Mouse (Mus musculus) Patski (cell line): ENCODE results near the gene Zfp523. TPM values are rescaled to one million over a fixed set of nuclear protein-coding genes. Genes with fewer than 3 reads are reported as not detected.

Experiments used
- ATAC-seq: fragments of 100-300 bp; one replicate; pipeline ENCODE4 v1.8.0; 2021
- CTCF ChIA-PET: fragments of 350-600 bp; sonication (Branson Sonifier 250); formaldehyde crosslinking; loops from one replicate; lab custom pipeline; 2022; ENCODE audit warnings: inconsistent platforms; lab: Charles Lee
- POLR2A ChIA-PET: fragments of 350-600 bp; sonication (Branson Sonifier 250); formaldehyde crosslinking; loops from one replicate; lab custom pipeline; 2022; ENCODE audit warnings: antibody characterized with exemption, inconsistent platforms; lab: Charles Lee
- DNase-seq: peaks from one replicate; pipeline ENCODE4 v3.0.0-alpha.2; 2011; ENCODE audit warnings: low read depth, low spot score
- H3K27me3 ChIP-seq: fragments of 371-371 bp; one replicate; pipeline ENCODE4 v1.5.1; 2021
- CTCF ChIP-seq: fragments of 100-300 bp; IDR thresholded peaks from one replicate; pipeline ENCODE4 v1.5.1; 2021
- in situ Hi-C: fragments of 300-500 bp; cut with MboI; formaldehyde crosslinking; loops from 3 replicates; pipeline ENCODE4 v1.11.1; 2018; ENCODE audit warnings: low pct_unique_long_range_greater_than_20kb, mixed read lengths
- polyA plus RNA-seq: library from polyadenylated mRNA; unstranded; gene quantifications from one replicate; pipeline ENCODE4 v1.2.3, GENCODE M21; 2021

Zfp523 gene
- 65.9 TPM for polyA plus RNA-seq

- in situ Hi-C loops, result no loop called here
- ATAC-seq (peak; percentile 76), DNase-seq (no peak)
- CTCF ChIA-PET, result no interaction called here
- POLR2A ChIA-PET, result no interaction called here
- no peaks in the 10 kb centered on the region for H3K27me3 ChIP-seq
- TF ChIP-seq CTCF, result no peak
Observed at GRCm38 (mm10) chr17:28176775-28177539, at the start of gene Zfp523. Zfp523 (plus strand) TSS chr17:28177129.

- CTCF ChIA-PET, result interaction anchor here (2.0 kb wide), 1 partner anchor 15 kb away, joined by 6 read pairs; no protein-coding TSS in a partner anchor
- DNase-seq (no peak), ATAC-seq (no peak)
- POLR2A ChIA-PET, result interaction anchor here (0.6 kb wide), 1 partner anchor 1245 kb away, joined by 3 read pairs; no protein-coding TSS in a partner anchor
- in situ Hi-C loops, result no loop called here
- no peak for TF ChIP-seq CTCF
- no peaks in the 10 kb centered on the region for H3K27me3 ChIP-seq
Observed at GRCm38 (mm10) chr17:28129796-28130195, 47.1 kb upstream of the Zfp523 start.

- TF ChIP-seq CTCF, result no peak
- in situ Hi-C loops, result no loop called here
- CTCF ChIA-PET, result interaction anchor here (1.3 to 2.0 kb wide), 2 partner anchors 14 to 45 kb away, joined by 4 to 6 read pairs; no protein-coding TSS in a partner anchor
- ATAC-seq (no peak), DNase-seq (no peak)
- POLR2A ChIA-PET, result no interaction called here
- H3K27me3 ChIP-seq, result no peaks in the 10 kb centered on the region
Observed at GRCm38 (mm10) chr17:28130391-28131125, 46.4 kb upstream of the Zfp523 start.

- no peak for DNase-seq
- no peak for TF ChIP-seq CTCF
Observed at GRCm38 (mm10) chr17:28131156-28131555, 45.8 kb upstream of the Zfp523 start.

GRCm38 (mm10) chr17:28133193-28133592, 43.7 kb upstream of the Zfp523 start:
- CTCF ChIA-PET, result interaction anchor here (0.7 to 2.5 kb wide), 7 partner anchors 11 to 48 kb away, joined by 3 to 14 read pairs (median 4); partner anchors contain the start of gene Scube3
- no peak for TF ChIP-seq CTCF
- no peaks in the 10 kb centered on the region for H3K27me3 ChIP-seq
- no peak for ATAC-seq
- in situ Hi-C loops, result no loop called here
- POLR2A ChIA-PET, result no interaction called here
- no peak for DNase-seq

More at GRCm38 (mm10) chr17:28131156-28131555, 45.8 kb upstream of the Zfp523 start:
- CTCF ChIA-PET, result interaction anchor here (1.3 kb wide), 1 partner anchor 46 kb away, joined by 4 read pairs; no protein-coding TSS in a partner anchor
- in situ Hi-C loops, result no loop called here
- ATAC-seq, result no peak
- H3K27me3 ChIP-seq, result no peaks in the 10 kb centered on the region
- POLR2A ChIA-PET, result no interaction called here

GRCm38 (mm10) chr17:28135496-28135895, 41.4 kb upstream of the Zfp523 start:
- DNase-seq (no peak), ATAC-seq (no peak)
- TF ChIP-seq CTCF, result no peak
- in situ Hi-C loops, result no loop called here
- POLR2A ChIA-PET, result interaction anchor here (1.0 kb wide), 1 partner anchor 9 kb away, joined by 3 read pairs; no protein-coding TSS in a partner anchor
- H3K27me3 ChIP-seq, result no peaks in the 10 kb centered on the region
- CTCF ChIA-PET, result interaction anchor here (1.8 to 2.5 kb wide), 2 partner anchors 13 to 53 kb away, joined by 6 read pairs; no protein-coding TSS in a partner anchor

- CTCF ChIA-PET, result no interaction called here
- in situ Hi-C loops, result no loop called here
- DNase-seq, result no peak
- POLR2A ChIA-PET, result interaction anchor here (1.0 kb wide), 1 partner anchor 9 kb away, joined by 3 read pairs; no protein-coding TSS in a partner anchor
- ATAC-seq, result no peak
- H3K27me3 ChIP-seq, result no peaks in the 10 kb centered on the region
- TF ChIP-seq CTCF, result no peak
Observed at GRCm38 (mm10) chr17:28136266-28136665, 40.7 kb upstream of the Zfp523 start.

- no peak for ATAC-seq
- no peak for DNase-seq
- H3K27me3 ChIP-seq, result no peaks in the 10 kb centered on the region
- in situ Hi-C loops, result no loop called here
- TF ChIP-seq CTCF, result no peak
- ChIA-PET CTCF (no interaction called here), POLR2A (no interaction called here)
Observed at GRCm38 (mm10) chr17:28138013-28138412, 38.9 kb upstream of the Zfp523 start.

GRCm38 (mm10) chr17:28138685-28139084, 38.2 kb upstream of the Zfp523 start:
- in situ Hi-C loops, result no loop called here
- ChIA-PET POLR2A (no interaction called here), CTCF (interaction anchor here (1.7 kb wide), 1 partner anchor 53 kb away, joined by 4 read pairs; no protein-coding TSS in a partner anchor)
- DNase-seq (no peak), ATAC-seq (no peak)
- no peaks in the 10 kb centered on the region for H3K27me3 ChIP-seq
- no peak for TF ChIP-seq CTCF

- ChIA-PET CTCF (interaction anchor here (1.3 kb wide), 1 partner anchor 55 kb away, joined by 3 read pairs; no protein-coding TSS in a partner anchor), POLR2A (no interaction called here)
- no peaks in the 10 kb centered on the region for H3K27me3 ChIP-seq
- in situ Hi-C loops, result no loop called here
- no peak for ATAC-seq
- TF ChIP-seq CTCF, result no peak
- no peak for DNase-seq
Observed at GRCm38 (mm10) chr17:28140431-28141204, 36.3 kb upstream of the Zfp523 start.
